Mouse (Mus musculus) ovary, postnatal 14 days (tissue): ENCODE data around the gene Gclc.

Source experiments
- DNase-seq: peaks from one replicate; pipeline ENCODE4 v3.0.0; 2022; ENCODE audit warnings: low spot score

Gene Gclc

DNA sequence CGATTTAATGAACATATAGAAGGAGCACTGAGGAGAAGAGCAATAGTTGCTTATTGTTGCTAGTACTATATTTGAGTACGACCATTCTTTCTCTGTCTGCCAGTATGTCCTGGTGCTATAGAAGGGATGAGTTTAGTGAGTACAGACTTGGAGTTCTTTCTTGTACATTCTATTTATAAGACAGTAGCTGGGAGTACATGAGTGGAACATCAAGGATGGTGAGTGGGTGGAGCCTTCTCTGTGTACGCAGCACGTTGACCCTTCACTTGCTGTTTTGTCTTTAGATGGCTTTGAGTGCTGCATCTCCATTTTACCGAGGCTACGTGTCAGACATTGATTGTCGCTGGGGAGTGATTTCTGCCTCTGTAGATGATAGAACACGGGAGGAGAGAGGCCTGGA is 31.1 kb downstream of the Gclc start:
- no peak for DNase-seq

DNA sequence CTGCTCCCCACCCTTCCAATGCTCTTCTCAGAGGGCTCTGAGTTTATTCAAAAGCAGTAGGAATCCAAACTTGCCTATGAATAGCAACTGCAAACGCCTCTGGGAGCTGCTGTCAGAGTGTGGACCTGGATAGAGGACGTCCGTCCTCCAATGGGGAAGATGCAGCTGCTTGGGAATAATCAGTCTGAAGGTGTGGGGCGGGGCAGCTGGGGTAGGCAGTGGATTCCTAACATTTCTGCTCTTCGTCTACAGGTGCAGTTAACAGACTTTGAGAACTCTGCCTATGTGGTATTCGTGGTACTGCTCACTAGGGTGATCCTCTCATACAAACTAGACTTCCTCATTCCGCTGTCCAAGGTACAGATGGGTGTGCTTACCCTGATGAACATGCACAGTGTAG is 33.6 kb downstream of the Gclc start:
- no peak for DNase-seq

DNA sequence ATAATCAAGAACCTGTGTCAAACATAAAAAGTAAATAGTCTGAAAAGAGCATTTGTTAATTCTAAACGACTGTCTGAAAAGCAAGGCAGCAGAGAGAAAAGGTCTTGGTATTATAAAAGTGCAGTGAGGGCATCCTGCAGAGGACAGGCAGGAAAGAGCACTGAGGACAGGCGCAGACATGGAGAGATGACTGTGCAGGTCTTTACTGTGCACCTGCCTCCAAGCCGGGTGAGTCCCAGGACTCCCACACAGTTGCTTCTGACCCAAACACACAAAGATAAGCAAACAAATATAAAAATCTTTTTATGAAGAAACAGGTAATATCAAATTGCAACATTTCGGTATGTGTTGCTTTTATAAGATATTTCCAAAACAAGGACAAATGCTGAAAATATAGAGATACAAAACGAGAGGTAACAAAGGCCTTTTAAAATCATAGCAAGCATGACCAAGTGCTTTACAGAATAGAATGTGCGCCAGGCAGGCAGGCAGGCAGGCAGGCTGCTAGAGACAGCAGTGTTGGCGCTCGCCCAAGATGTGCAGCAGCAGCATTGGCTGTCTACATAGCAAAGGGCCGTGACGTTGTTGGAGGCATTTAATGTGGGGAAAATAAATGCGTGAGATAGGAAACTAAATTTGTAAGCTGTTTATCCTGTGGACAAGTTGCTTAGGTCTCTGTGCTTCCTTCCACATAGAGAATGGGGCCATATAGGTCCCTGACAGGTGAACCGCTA is 35.4 kb downstream of the Gclc start:
- no peak for DNase-seq

DNA sequence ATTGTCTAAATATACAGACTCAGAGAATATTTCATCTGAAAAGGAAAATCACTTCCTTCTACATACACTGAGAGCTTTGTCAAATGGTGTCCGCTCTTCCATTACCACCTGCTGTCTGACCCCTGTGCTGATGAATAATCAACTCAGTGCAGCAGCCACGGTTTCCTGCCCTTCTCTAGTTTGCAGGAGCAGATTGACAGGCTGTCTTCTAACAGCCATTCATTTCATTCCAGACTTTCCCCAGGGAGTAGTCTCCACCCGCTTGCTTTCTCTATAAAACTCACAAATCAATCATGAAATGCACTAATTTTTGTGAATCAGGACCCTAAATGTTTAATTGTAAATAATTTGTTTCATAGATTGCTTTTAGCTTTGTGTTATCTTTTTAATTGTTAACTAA is 39.5 kb downstream of the Gclc start:
- no peak for DNase-seq

DNA sequence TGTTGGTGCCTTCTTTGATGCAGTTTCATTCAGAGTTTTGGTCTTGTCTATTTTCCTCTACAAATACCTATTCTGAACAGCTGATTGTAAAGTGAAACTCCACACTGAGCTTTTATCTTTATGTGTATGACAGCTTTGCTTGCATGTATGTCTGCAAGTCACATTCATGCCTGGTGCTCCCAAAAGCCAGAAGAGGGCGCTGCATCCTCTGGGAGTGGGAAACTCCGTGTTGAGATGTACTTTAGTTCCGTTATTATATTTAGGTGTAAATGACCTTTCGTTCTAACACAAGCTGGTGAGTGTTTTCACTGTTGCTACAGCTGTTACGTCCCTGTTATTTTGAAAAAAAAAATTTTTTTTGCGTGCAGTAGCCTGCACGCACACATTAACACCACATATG is 48.1 kb downstream of the Gclc start:
- peak; percentile 22 for DNase-seq

DNA sequence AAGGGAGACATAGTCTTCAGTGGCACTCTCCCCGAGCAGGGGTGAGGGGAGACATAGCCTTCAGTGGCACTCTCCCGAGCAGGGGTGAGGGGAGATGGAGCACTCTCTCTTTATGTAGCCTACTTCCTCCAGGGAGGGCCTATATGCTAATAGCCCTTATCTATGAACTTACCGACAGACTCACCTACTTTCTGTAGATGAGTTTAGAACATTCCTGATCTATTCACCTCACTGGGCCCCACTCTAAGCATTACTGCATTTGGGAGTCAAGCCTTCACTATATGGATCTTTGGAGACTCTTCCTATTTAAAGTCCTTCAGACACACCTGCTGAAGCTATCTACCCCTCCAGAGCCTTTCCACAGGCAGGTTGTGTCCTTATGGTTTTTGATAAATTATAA is 52.1 kb downstream of the Gclc start:
- DNase-seq, result no peak

DNA sequence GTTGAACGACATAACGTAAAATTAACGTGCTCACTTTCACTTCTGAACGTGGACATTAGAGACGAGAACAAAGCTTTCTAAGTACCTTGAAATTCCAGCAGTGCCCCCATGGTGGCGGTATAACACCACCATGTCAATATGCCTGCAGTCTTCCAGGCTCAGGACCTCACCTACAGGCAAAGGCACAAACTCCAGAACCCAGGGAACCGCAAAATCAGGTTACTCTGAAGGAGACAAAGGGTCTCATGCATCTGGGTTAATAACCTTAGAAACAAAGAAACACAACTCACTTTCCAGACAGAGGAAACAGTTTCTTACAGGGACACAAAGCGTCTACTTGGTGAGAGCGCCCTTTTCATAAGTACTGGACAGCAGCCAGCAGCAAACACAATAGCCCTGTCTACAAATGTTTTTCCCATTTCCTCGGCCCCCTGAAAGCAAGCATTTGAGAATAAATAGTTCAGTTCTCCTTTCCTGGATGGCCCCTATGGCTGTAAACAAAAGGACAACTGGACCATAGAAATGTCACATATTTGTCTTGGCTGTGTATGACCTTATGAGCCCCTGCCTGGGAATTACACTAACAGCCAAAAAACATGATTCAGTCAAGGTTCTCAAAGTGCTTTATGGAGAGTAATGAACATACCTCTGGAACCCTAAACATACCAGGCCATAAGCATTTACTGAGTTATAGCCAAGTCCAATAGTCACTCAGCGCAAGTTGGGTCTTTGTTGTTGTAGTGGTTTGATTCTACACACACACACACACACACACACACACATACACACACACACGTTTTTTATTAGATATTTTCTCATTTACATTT is 52.7 kb downstream of the Gclc start:
- peak; percentile 79 for DNase-seq

DNA sequence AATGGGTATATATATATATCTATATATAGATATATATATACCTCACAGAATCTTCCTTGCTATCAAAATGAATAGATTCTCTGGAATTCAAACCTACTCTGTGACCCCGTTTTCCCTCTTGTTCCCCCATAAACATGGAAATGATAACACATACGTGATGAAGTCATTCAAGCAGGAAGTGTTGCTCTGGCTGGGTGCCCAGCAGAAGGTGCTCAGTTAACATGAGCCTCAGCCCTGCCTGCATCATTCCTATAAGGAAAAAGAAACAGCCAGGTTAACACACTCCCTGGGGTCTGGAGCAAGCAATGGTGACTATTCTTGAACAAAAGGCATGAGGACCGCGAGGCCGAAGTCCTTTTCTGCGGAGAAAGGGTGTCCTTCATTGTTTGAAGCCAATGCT is 54.1 kb downstream of the Gclc start:
- DNase-seq, result no peak

DNA sequence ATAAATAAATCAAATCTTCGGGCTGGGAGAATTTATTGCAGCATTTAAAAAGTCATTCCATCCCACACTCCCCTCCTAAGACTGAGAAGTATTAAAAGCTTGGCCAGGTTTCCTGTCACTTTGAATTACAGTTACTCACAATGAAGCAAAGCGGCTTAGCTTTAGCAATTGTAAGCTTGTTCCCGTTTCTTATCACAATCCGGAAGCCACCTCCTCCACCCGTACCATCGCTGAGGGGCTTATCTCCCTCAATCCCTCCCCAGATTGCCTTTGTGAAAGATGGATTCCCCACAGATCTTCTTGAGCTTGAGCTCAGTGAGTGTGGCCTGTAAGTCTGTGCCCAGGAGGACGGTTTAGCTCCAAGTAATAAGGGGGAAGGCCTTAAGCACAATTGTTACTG is 64.5 kb downstream of the Gclc start:
- DNase-seq, result no peak

DNA sequence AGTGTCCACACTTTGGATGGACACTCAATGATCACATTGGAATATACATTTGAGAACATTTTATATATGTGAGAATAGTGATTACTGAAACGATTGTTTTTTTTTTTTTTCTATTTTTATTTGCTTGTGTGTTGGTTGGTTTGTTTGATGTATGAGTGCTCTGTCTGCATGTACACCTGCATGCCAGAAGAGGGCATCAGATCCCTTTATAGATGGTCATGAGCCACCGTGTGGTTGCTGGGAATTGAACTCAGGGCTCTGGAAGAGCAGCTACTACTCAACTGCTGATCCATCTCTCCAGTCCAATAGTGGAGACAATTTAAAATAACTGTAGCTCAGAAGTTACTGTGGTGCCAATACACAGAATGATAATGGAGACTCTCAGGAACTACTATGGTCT is 65.0 kb downstream of the Gclc start:
- DNase-seq, result no peak

DNA sequence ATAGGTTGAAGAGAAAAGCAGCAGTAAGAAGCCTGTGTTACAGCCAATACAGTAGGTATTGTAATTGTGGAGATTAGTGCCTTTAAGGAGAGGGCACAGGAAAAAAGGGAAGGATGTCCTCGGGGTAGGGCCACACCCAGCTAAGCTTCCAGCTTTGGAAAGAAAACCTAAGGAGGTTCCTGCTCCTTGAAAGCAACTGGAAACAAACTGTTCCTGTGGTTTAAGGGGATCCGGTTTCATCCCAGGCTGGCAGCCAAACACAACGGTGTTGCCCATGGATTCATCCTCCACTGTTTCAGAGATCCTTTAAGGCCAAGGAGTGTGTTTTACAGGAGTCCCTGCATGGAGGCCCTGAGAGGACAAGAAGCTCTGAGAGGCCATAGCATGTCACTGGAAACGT is 66.5 kb downstream of the Gclc start:
- DNase-seq, result no peak

DNA sequence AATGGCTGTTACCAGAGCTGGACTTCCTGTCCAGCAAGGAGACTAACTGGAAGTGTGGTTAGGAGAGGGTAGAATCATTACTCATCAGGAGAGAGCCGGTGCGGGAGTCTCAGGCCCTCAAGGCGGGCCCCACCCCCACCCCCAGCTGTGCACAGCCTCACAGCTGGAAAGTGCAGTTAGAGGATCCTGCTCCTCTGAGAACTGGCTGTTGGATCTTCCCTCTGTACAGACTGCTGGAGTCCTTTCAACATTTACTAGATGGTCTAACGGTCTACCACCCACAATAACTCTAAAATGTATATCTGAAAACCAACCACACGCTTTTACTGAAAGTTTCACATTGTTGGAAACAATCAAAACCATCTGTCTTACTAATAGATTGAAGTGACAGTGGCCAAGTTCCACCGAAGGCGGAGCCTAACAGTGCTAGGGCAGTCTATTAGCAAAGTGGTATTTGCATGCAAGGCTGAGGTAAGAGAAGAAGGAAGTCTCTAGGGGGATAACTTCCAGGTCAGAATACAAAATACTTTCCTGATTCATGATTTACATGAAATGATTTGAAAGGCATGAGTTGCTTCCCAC is 71.1 kb downstream of the Gclc start:
- no peak for DNase-seq

DNA sequence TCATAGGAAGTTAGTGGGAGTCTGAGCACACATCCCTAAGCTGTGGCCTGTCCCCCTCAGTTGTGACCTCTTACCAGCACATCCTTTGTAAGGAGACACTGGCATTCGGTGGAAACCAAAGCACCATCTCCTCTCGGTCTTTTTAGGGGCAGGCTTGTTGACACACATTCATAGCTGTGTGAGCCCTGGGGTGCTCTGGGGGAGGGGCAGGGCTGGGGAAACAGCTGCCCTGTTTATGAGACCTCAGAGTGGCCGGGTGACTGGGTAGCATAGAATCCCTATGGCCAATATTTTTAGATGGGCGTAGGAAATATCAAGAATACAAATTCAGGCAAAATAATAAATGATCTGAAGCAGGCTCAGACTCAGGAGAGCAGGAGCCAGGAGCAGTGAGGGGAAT is 71.9 kb downstream of the Gclc start:
- DNase-seq, result no peak

DNA sequence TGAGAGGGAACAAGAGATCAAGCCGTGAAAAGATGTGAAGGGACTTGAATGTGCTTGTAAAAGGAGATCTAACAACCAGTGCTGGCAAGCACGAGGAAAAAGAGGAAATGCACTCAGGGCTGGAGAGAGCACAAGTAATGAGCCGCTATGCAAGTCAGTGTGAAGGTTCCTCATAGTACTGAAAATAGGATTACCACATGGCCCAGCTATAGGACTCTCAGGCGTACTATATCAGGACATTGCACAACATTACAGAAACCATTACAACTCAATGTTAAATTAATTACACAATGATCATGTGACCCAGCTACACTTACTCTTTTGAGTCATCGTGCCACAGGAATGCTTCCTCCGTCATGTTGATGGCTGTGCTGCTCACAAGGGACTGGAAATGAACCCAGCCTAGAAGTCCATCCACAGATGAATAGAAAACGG is 74.2 kb downstream of the Gclc start:
- DNase-seq, result no peak

DNA sequence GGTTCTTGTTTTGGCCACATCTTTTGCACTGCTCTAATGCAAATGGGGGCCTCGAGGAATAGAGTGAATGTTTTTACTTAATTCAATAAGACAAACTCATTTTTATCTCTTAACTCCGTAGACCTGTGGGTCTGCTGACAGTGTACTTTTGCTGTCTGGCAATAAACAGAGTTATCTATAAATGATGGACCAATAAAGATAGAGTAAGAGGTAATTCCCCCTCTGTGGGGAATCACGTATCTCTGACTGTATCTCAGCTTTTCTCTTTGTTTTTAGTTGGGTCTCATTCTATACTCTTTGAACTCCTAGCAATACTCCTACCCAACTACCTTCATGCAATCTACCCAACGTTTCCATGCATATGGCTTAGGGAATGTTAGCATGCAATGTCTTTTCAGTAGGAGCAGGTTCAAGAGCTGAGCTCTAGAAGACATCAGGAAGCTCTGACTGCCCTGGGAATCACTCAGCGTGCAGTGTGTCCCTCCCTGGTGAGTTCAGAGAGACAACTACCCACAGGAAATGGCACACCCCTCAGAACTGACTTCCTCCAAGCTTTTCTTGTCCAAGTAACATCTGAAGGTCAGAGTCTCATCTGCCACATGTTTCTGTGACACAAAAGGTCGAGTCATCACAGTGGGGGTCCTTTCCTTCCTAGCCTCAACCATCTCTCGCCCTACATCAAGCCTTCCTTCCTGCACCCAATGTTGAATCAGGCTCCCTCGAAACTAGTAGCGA is 80.1 kb downstream of the Gclc start:
- no peak for DNase-seq

DNA sequence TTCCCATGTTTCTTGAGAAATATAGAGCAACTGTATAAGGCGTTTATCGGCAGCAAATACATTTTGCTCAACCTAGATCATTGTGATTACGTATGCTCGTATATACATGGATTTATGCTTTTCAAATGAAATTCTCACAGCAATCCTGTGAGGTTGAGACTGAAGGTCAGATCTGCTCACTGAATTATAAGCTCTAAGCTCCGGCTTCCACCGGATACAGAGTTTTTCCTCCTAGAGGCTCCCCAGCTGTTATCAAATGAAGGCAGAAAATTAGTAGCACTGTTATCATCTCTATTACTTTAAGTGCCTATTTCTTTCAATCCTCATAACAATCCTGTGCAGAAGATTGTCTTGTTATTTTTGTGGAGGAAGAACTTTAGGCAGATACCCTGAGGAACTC is 80.8 kb downstream of the Gclc start:
- DNase-seq, result no peak

DNA sequence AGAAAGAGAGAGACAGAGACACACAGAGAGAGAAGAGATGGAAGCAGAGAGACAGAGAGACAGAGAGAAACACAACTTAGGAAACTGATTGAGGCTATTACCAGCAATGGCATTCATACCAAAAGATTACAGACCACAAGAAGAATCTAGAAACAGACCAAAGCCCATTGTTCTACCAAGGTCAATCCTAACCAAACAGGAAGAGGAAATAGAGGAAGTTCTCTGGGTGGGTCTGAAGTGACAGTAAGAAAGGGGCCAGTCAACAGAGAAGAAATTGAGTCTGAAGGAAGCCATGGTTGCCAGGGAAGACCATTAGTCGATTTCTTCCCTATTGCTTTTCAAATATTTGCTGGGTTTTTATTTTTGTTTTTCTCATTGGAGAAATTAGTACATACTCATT is 81.4 kb downstream of the Gclc start:
- DNase-seq, result no peak

DNA sequence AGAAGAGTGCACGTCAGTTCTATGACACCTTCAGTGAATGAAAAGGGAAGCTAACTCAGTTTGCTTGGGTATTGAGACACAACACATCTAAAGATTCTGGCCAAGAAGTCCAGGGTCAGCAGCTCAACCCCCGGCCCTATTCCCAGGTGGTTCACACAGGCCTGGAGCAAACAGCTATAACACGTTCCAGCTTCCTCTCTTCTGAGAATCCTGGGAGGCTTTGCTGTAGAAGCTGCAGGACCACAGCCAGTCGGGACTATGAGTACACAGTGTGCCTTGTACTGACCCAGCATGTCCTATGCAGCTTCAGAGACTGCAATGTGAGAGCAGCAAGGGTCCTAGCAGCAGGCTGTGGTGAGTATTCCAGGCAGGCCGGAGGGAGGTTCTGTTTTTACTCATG is 84.3 kb downstream of the Gclc start:
- DNase-seq, result no peak
